ENCODE assay signal across 8 mouse cellular contexts in the genomic region with DNA sequence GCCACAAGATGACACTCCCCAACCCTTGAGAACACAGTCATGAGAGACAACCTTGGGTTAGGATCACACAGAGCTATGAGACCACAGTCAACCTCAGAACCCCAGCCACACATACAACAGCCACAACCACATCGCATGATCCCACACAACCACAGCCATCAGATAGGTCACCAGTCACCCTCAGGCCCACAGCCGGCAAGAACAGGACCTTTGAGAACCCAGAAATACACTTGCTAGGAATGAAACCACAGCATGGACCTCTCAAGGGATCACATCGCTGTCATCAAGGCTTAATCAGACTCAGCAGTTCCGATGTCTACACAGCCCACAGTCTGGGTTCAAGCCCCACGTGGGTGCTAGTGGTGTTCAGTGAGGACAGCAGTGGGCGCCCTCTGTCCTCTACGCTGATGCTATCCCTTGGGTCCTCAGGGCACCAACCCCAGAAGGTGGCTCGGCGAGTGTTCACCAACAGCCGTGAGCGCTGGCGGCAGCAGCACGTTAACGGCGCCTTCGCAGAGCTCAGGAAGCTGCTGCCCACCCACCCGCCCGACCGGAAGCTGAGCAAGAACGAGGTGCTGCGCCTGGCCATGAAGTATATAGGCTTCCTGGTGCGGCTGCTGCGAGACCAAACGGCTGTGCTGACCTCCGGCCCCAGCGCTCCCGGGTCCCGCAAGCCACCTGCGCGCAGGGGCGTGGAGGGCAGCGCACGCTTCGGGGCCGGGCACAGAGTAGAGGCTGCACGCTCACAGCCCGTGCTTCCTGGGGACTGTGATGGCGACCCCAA. TPM values are rescaled to one million over a fixed set of nuclear protein-coding genes. Genes with fewer than 3 reads are reported as not detected.
A peak's percentile ranks its signal among the peaks of the same experiment; 100 is the strongest.
DNase-seq lines count a peak whose midpoint lies in the region; ATAC-seq and TF ChIP-seq lines count a peak whose summit lies in the region.

No protein-coding gene starts in this region.

- 17% methylated on average over 38 of the region's 38 CpGs for WGBS in intestine, postnatal 0 days
- WGBS in midbrain, embryonic 15.5 days, result 13% methylated on average over 38 of the region's 38 CpGs

- ATAC-seq in intestine, postnatal 0 days, result no peak
- ATAC-seq in midbrain, embryonic 15.5 days (replicated peaks), result no peak

- no peak for TF ChIP-seq CTCF in testis, adult 2 months (IDR thresholded peaks at IDR 0.05; ENCODE audit: control insufficient read depth, insufficient read depth, insufficient replicate concordance, low read depth, low read length)
- TF ChIP-seq CTCF in intestine, postnatal 0 days (IDR thresholded peaks at IDR 0.05; ENCODE audit: low read depth), result peak; percentile 24; the same call in 1 of the 2 replicates

- H3K4me1 ChIP-seq in testis, adult 2 months (ENCODE audit: control insufficient read depth, insufficient read depth, low read length), result peaks cover 35% of the 10 kb centered on the region
- H3K4me1 ChIP-seq in intestine, postnatal 0 days (replicated peaks; ENCODE audit: control insufficient read depth, insufficient read depth, low read length), result 0 out of 2 replicates have a peak, but pooled peaks cover 7% of the 10 kb centered on the region
- peaks cover 41% of the 10 kb centered on the region for H3K4me1 ChIP-seq in midbrain, embryonic 15.5 days

- TF ChIP-seq POLR2A in testis, adult 2 months (IDR thresholded peaks at IDR 0.05; ENCODE audit: control insufficient read depth, low read depth, low read length), result no peak

- H3K9me3 ChIP-seq in intestine, postnatal 0 days (ENCODE audit: control insufficient read depth), result no peaks in the 10 kb centered on the region
- H3K9me3 ChIP-seq in midbrain, embryonic 15.5 days, result no peaks in the 10 kb centered on the region

- H3K4me3 ChIP-seq in testis, adult 2 months (ENCODE audit: control insufficient read depth, low read depth, low read length), result peak overlapping the region; percentile 65
- H3K4me3 ChIP-seq in intestine, postnatal 0 days (ENCODE audit: low read depth, low read length), result peak overlapping the region; percentile 27
- peak overlapping the region; percentile 9; the same call in 1 of the 2 replicates for H3K4me3 ChIP-seq in midbrain, embryonic 15.5 days

- DNase-seq in cerebellum, postnatal 14 days, result peak; percentile 26 to 31
- DNase-seq in cerebellum, adult 9-10 months, result no peak
- DNase-seq in testis, postnatal 14 days (ENCODE audit: low spot score), result no peak
- DNase-seq in thymus, postnatal 4 days, result peak; percentile 68
- no peak for DNase-seq in frontal cortex, postnatal 36 days (ENCODE audit: low spot score in 2 of 2)

- no peaks in the 10 kb centered on the region; the same call in 1 of the 2 replicates for H3K27me3 ChIP-seq in testis, adult 2 months (ENCODE audit: control insufficient read depth, insufficient read depth, low read length)
- H3K27me3 ChIP-seq in intestine, postnatal 0 days (replicated peaks; ENCODE audit: control insufficient read depth, insufficient read depth, low read length), result peaks cover 62% of the 10 kb centered on the region
- peaks cover 63% of the 10 kb centered on the region for H3K27me3 ChIP-seq in midbrain, embryonic 15.5 days (replicated peaks)

- no peak overlapping the region for H3K27ac ChIP-seq in testis, adult 2 months (ENCODE audit: control insufficient read depth, insufficient read depth, low read depth, low read length)
- no peak overlapping the region for H3K27ac ChIP-seq in intestine, postnatal 0 days (ENCODE audit: low read depth, low read length)
- H3K27ac ChIP-seq in midbrain, embryonic 15.5 days, result no peak overlapping the region

- H3K4me2 ChIP-seq in intestine, postnatal 0 days (replicated peaks; ENCODE audit: low read depth), result peak overlapping the region; percentile 61
- peak overlapping the region; percentile 30 for H3K4me2 ChIP-seq in midbrain, embryonic 15.5 days

- H3K36me3 ChIP-seq in testis, adult 2 months (ENCODE audit: control insufficient read depth, insufficient read depth, low read length), result peaks cover 3% of the 10 kb centered on the region
- H3K36me3 ChIP-seq in intestine, postnatal 0 days (ENCODE audit: control insufficient read depth, insufficient read depth), result peaks cover 9% of the 10 kb centered on the region; the same call in 1 of the 2 replicates
- peaks cover 3% of the 10 kb centered on the region; the same call in 1 of the 2 replicates for H3K36me3 ChIP-seq in midbrain, embryonic 15.5 days (replicated peaks)

- H3K9ac ChIP-seq in intestine, postnatal 0 days (ENCODE audit: low read depth, low read length), result no peak overlapping the region
- no peak overlapping the region for H3K9ac ChIP-seq in midbrain, embryonic 15.5 days

RNA-seq across cellular contexts. Expression of a gene that starts 2.4 kb away (rescaled TPM):
- 0.93 and 1.2 TPM in 2 replicates for polyA plus RNA-seq in testis, adult 2 months (2012; rRNA removed)
- 3.5 and 3.9 TPM in 2 replicates for polyA plus RNA-seq in intestine, postnatal 0 days (2015; fragmentation: Nextera tagmentation; extraction: Ambion mirVana)
- polyA plus RNA-seq in midbrain, embryonic 15.5 days (2015; fragmentation: Nextera tagmentation; extraction: Ambion mirVana), result 3.4 and 4.2 TPM in 2 replicates

RNA-seq across cellular contexts. Expression of a gene that starts 16.0 kb away (rescaled TPM):
- polyA plus RNA-seq in testis, adult 2 months (2012; rRNA removed), result 27.5 and 28.2 TPM in 2 replicates
- polyA plus RNA-seq in intestine, postnatal 0 days (2015; fragmentation: Nextera tagmentation; extraction: Ambion mirVana), result 9.3 and 9.8 TPM in 2 replicates
- 16.3 and 17.2 TPM in 2 replicates for polyA plus RNA-seq in midbrain, embryonic 15.5 days (2015; fragmentation: Nextera tagmentation; extraction: Ambion mirVana)

RNA-seq across cellular contexts. Expression of a gene that starts 17.6 kb away (rescaled TPM):
- 131 and 161 TPM in 2 replicates for polyA plus RNA-seq in testis, adult 2 months (2012; rRNA removed)
- polyA plus RNA-seq in intestine, postnatal 0 days (2015; fragmentation: Nextera tagmentation; extraction: Ambion mirVana), result 22.3 and 23.7 TPM in 2 replicates
- polyA plus RNA-seq in midbrain, embryonic 15.5 days (2015; fragmentation: Nextera tagmentation; extraction: Ambion mirVana), result 63.3 and 66.7 TPM in 2 replicates

RNA-seq across cellular contexts. Expression of a gene that starts 19.1 kb away (rescaled TPM):
- polyA plus RNA-seq in testis, adult 2 months (2012; rRNA removed), result 0.32 TPM in 2 replicates
- 1.0 and 1.5 TPM in 2 replicates for polyA plus RNA-seq in intestine, postnatal 0 days (2015; fragmentation: Nextera tagmentation; extraction: Ambion mirVana)
- polyA plus RNA-seq in midbrain, embryonic 15.5 days (2015; fragmentation: Nextera tagmentation; extraction: Ambion mirVana), result 0.97 and 1.8 TPM in 2 replicates

RNA-seq across cellular contexts. Expression of a gene that starts 41.0 kb away (rescaled TPM):
- 2.1 and 2.3 TPM in 2 replicates for polyA plus RNA-seq in testis, adult 2 months (2012; rRNA removed)
- 77.3 and 79.4 TPM in 2 replicates for polyA plus RNA-seq in intestine, postnatal 0 days (2015; fragmentation: Nextera tagmentation; extraction: Ambion mirVana)
- polyA plus RNA-seq in midbrain, embryonic 15.5 days (2015; fragmentation: Nextera tagmentation; extraction: Ambion mirVana), result 16.9 and 17.8 TPM in 2 replicates

Comparison
In these comparisons a context has a peak if more than half of its experiments do, and no peak if none do; other contexts are left out.
1. DNase-seq: peak in cerebellum, postnatal 14 days (2 of 2) and thymus, postnatal 4 days (single experiment); none in cerebellum, adult 9-10 months (single experiment), testis, postnatal 14 days (single experiment) and frontal cortex, postnatal 36 days (0 of 2).
2. H3K4me3 ChIP-seq: peak in every context shown above with its lines; median percentile 65 in testis, adult 2 months; 27 in intestine, postnatal 0 days; 9 in midbrain, embryonic 15.5 days.